Mouse (Mus musculus) hindbrain, embryonic 15.5 days (tissue): ENCODE results near the gene Sh3rf3. TPM values are rescaled to one million over a fixed set of nuclear protein-coding genes. Genes with fewer than 3 reads are reported as not detected.
A peak's percentile ranks its signal among the peaks of the same experiment; 100 is the strongest.

Experiments
- ATAC-seq: fragments of 200-750 bp; cut with Nextera tagmentation; 2 replicates; pipeline ENCODE4 v1.8.0; 2017; ENCODE audit warnings: low read depth, moderate number of reproducible peaks, moderate TSS enrichment; ENCODE audit not compliant: low FRiP score
- H3K27ac ChIP-seq: fragments of 300-500 bp; sonication (generic); replicated peaks from 2 replicates; pipeline ENCODE4 v1.5.1; 2015; ENCODE audit warnings: mild to moderate bottlenecking, inconsistent platforms
- H3K27me3 ChIP-seq: fragments of 300-500 bp; sonication (generic); 2 replicates; pipeline ENCODE4 v1.6.1; 2015; ENCODE audit warnings: control low read depth, inconsistent platforms
- H3K36me3 ChIP-seq: fragments of 300-500 bp; sonication (generic); 2 replicates; pipeline ENCODE4 v1.6.1; 2015; ENCODE audit warnings: control low read depth, inconsistent platforms
- H3K4me1 ChIP-seq: fragments of 300-500 bp; sonication (generic); replicated peaks from 2 replicates; pipeline ENCODE4 v1.6.1; 2015; ENCODE audit warnings: control low read depth, inconsistent platforms
- H3K4me2 ChIP-seq: fragments of 300-500 bp; sonication (generic); 2 replicates; pipeline ENCODE4 v1.6.1; 2015; ENCODE audit warnings: moderate library complexity, mild to moderate bottlenecking, inconsistent platforms
- H3K4me3 ChIP-seq: fragments of 300-500 bp; sonication (generic); 2 replicates; pipeline ENCODE4 v1.5.1; 2015; ENCODE audit warnings: mild to moderate bottlenecking, inconsistent platforms
- H3K9ac ChIP-seq: fragments of 300-500 bp; sonication (generic); 2 replicates; pipeline ENCODE4 v1.6.1; 2015; ENCODE audit warnings: inconsistent platforms
- H3K9me3 ChIP-seq: fragments of 300-500 bp; sonication (generic); 2 replicates; pipeline ENCODE4 v1.6.1; 2016; ENCODE audit warnings: control low read depth, inconsistent platforms
- WGBS: fragments of 180-500 bp; shearing (Covaris S2); methylation state at CpG from one replicate; pipeline ENCODE4 v1.1.7; 2015; 5-methylcytosine and 5-hydroxymethylcytosine counted together
- polyA plus RNA-seq: library from polyadenylated mRNA; unstranded; fragments of >200 nt; fragmentation: Nextera tagmentation; extraction: Ambion mirVana; gene quantifications from 2 replicates; pipeline ENCODE4 v1.2.1, GENCODE M21; 2015

The Sh3rf3 gene
- polyA plus RNA-seq, 1 experiment from 2014 or later, result 4.4 TPM

GRCm38 (mm10) chr10:58972115-58972514, 159.0 kb downstream of the Sh3rf3 start:
- H3K4me2 ChIP-seq, result no peak overlapping the region
- no peaks in the 10 kb centered on the region for H3K36me3 ChIP-seq
- H3K9ac ChIP-seq, result no peak overlapping the region
- H3K27ac ChIP-seq, result no peak overlapping the region
- 100% methylated on average over 1 of the region's 1 CpGs for WGBS
- no peak overlapping the region for H3K4me3 ChIP-seq
- ATAC-seq, result no peak
- H3K9me3 ChIP-seq, result no peaks in the 10 kb centered on the region
- no peaks in the 10 kb centered on the region for H3K27me3 ChIP-seq
- H3K4me1 ChIP-seq, result no peaks in the 10 kb centered on the region

- H3K36me3 ChIP-seq, result no peaks in the 10 kb centered on the region
- no peak overlapping the region for H3K4me2 ChIP-seq
- H3K9ac ChIP-seq, result no peak overlapping the region
- WGBS, result 80% methylated on average over 5 of the region's 5 CpGs
- no peak overlapping the region for H3K4me3 ChIP-seq
- 0 out of 2 replicates have a peak, but pooled peaks cover 4% of the 10 kb centered on the region for H3K4me1 ChIP-seq
- no peaks in the 10 kb centered on the region for H3K9me3 ChIP-seq
- no peaks in the 10 kb centered on the region for H3K27me3 ChIP-seq
- H3K27ac ChIP-seq, result no peak overlapping the region
- no peak for ATAC-seq
Observed at GRCm38 (mm10) chr10:58974138-58974537, 161.0 kb downstream of the Sh3rf3 start.

GRCm38 (mm10) chr10:58979320-58979959, 166.3 kb downstream of the Sh3rf3 start:
- Histone ChIP-seq H3K27me3 (no peaks in the 10 kb centered on the region), H3K36me3 (no peaks in the 10 kb centered on the region), H3K4me3 (no peak overlapping the region), H3K4me1 (peaks cover 20% of the 10 kb centered on the region; the same call in 1 of the 2 replicates), H3K27ac (no peak overlapping the region), H3K4me2 (no peak overlapping the region), H3K9ac (no peak overlapping the region), H3K9me3 (no peaks in the 10 kb centered on the region)
- 13% methylated on average over 7 of the region's 7 CpGs for WGBS
- ATAC-seq, result peak; percentile 72; the same call in 1 of the 2 replicates

GRCm38 (mm10) chr10:58981674-58982329, 168.6 kb downstream of the Sh3rf3 start:
- Histone ChIP-seq H3K9ac (no peak overlapping the region), H3K9me3 (no peaks in the 10 kb centered on the region), H3K4me1 (peaks cover 20% of the 10 kb centered on the region; the same call in 1 of the 2 replicates), H3K27me3 (no peaks in the 10 kb centered on the region), H3K4me3 (no peak overlapping the region), H3K36me3 (no peaks in the 10 kb centered on the region), H3K4me2 (no peak overlapping the region), H3K27ac (no peak overlapping the region)
- ATAC-seq, result no peak
- 76% methylated on average over 9 of the region's 9 CpGs for WGBS

GRCm38 (mm10) chr10:58982546-58983154, 169.5 kb downstream of the Sh3rf3 start:
- Histone ChIP-seq H3K27ac (no peak overlapping the region), H3K36me3 (no peaks in the 10 kb centered on the region), H3K27me3 (no peaks in the 10 kb centered on the region), H3K4me3 (no peak overlapping the region), H3K4me2 (no peak overlapping the region), H3K4me1 (peaks cover 20% of the 10 kb centered on the region; the same call in 1 of the 2 replicates), H3K9me3 (no peaks in the 10 kb centered on the region), H3K9ac (no peak overlapping the region)
- no peak for ATAC-seq
- 40% methylated on average over 5 of the region's 5 CpGs for WGBS

GRCm38 (mm10) chr10:58991611-58992010, 178.5 kb downstream of the Sh3rf3 start:
- ATAC-seq, result no peak

GRCm38 (mm10) chr10:58994726-58995125, 181.6 kb downstream of the Sh3rf3 start:
- Histone ChIP-seq H3K9me3 (no peaks in the 10 kb centered on the region), H3K9ac (no peak overlapping the region), H3K4me2 (no peak overlapping the region), H3K27me3 (no peaks in the 10 kb centered on the region), H3K4me3 (no peak overlapping the region), H3K4me1 (no peaks in the 10 kb centered on the region), H3K36me3 (no peaks in the 10 kb centered on the region), H3K27ac (no peak overlapping the region)
- 88% methylated on average over 2 of the region's 2 CpGs for WGBS
- ATAC-seq, result no peak

More at GRCm38 (mm10) chr10:58991611-58992010, 178.5 kb downstream of the Sh3rf3 start:
- H3K4me1 ChIP-seq, result no peaks in the 10 kb centered on the region
- no peak overlapping the region for H3K4me3 ChIP-seq
- H3K36me3 ChIP-seq, result no peaks in the 10 kb centered on the region
- H3K27me3 ChIP-seq, result no peaks in the 10 kb centered on the region
- H3K9me3 ChIP-seq, result no peaks in the 10 kb centered on the region
- no peak overlapping the region for H3K4me2 ChIP-seq
- H3K9ac ChIP-seq, result no peak overlapping the region
- 87% methylated on average over 3 of the region's 3 CpGs for WGBS
- H3K27ac ChIP-seq, result no peak overlapping the region

- 72% methylated on average over 3 of the region's 3 CpGs for WGBS
- Histone ChIP-seq H3K36me3 (no peaks in the 10 kb centered on the region), H3K4me2 (no peak overlapping the region), H3K9ac (no peak overlapping the region), H3K27ac (no peak overlapping the region), H3K4me1 (no peaks in the 10 kb centered on the region), H3K4me3 (no peak overlapping the region), H3K27me3 (no peaks in the 10 kb centered on the region), H3K9me3 (no peaks in the 10 kb centered on the region)
- ATAC-seq, result no peak
Observed at GRCm38 (mm10) chr10:58995132-58995531, 182.0 kb downstream of the Sh3rf3 start.

- Histone ChIP-seq H3K9ac (no peak overlapping the region), H3K27me3 (no peaks in the 10 kb centered on the region), H3K4me2 (no peak overlapping the region), H3K9me3 (no peaks in the 10 kb centered on the region), H3K4me3 (no peak overlapping the region), H3K4me1 (no peaks in the 10 kb centered on the region), H3K36me3 (no peaks in the 10 kb centered on the region), H3K27ac (no peak overlapping the region)
- no peak for ATAC-seq
- WGBS, result 89% methylated on average over 9 of the region's 9 CpGs
Observed at GRCm38 (mm10) chr10:59002361-59002760, 189.2 kb downstream of the Sh3rf3 start.

GRCm38 (mm10) chr10:59011415-59011814, 198.3 kb downstream of the Sh3rf3 start:
- WGBS, result 91% methylated on average over 7 of the region's 7 CpGs
- no peak overlapping the region for H3K4me2 ChIP-seq
- H3K4me1 ChIP-seq, result no peaks in the 10 kb centered on the region
- H3K9me3 ChIP-seq, result no peaks in the 10 kb centered on the region
- no peak for ATAC-seq
- no peak overlapping the region for H3K9ac ChIP-seq
- no peak overlapping the region for H3K27ac ChIP-seq
- no peaks in the 10 kb centered on the region for H3K27me3 ChIP-seq
- no peaks in the 10 kb centered on the region for H3K36me3 ChIP-seq
- no peak overlapping the region for H3K4me3 ChIP-seq

- H3K9ac ChIP-seq, result no peak overlapping the region
- H3K4me2 ChIP-seq, result no peak overlapping the region
- WGBS, result 76% methylated on average over 9 of the region's 9 CpGs
- no peaks in the 10 kb centered on the region for H3K27me3 ChIP-seq
- no peak overlapping the region for H3K4me3 ChIP-seq
- H3K27ac ChIP-seq, result no peak overlapping the region
- ATAC-seq, result 0 out of 2 replicates have a peak, but pooled peaks have one; percentile 23
- H3K36me3 ChIP-seq, result no peaks in the 10 kb centered on the region
- no peaks in the 10 kb centered on the region for H3K9me3 ChIP-seq
- H3K4me1 ChIP-seq, result no peaks in the 10 kb centered on the region
Observed at GRCm38 (mm10) chr10:59013618-59014017, 200.5 kb downstream of the Sh3rf3 start.

GRCm38 (mm10) chr10:59019302-59019973, 206.3 kb downstream of the Sh3rf3 start:
- Histone ChIP-seq H3K9ac (no peak overlapping the region), H3K36me3 (no peaks in the 10 kb centered on the region), H3K9me3 (no peaks in the 10 kb centered on the region), H3K27me3 (no peaks in the 10 kb centered on the region), H3K4me2 (no peak overlapping the region), H3K27ac (no peak overlapping the region), H3K4me1 (no peaks in the 10 kb centered on the region), H3K4me3 (no peak overlapping the region)
- no peak for ATAC-seq
- WGBS, result 48% methylated on average over 3 of the region's 3 CpGs
